Mouse (Mus musculus) liver, adult 2 months (tissue): ENCODE results near the gene Hcn1.

Experiments
- CTCF ChIP-seq: fragments of 200-500 bp; IDR thresholded peaks from 2 replicates; pipeline ENCODE4 v1.5.1; 2011; ENCODE audit warnings: low read depth, low read length, control low read depth
- POLR2A ChIP-seq: fragments of 200-500 bp; IDR thresholded peaks from 2 replicates; pipeline ENCODE4 v1.6.1; 2011; ENCODE audit warnings: low read length, control low read depth; ENCODE audit not compliant: insufficient read depth; ENCODE audit errors: extremely low read depth

GRCm38 (mm10) chr13:118021176-118021575 lies 419.1 kb downstream of the Hcn1 start:
- TF ChIP-seq CTCF (no peak), POLR2A (no peak)
